Mouse (Mus musculus): ENCODE measurements around the gene Ndst2. TPM values are rescaled to one million over a fixed set of nuclear protein-coding genes. Genes with fewer than 3 reads are reported as not detected.
A peak's percentile ranks its signal among the peaks of the same experiment; 100 is the strongest.
"Not testable (repeated sequence)": the region's sequence is repeated elsewhere in the genome, so short reads cannot be mapped to it uniquely, and the experiment has no call there.

Ndst2 gene
- total RNA-seq, 1 experiment from 2014 or later, result 36.2 TPM

GRCm38 (mm10) chr14:20737306-20737705 lies 2.9 kb upstream of the Ndst2 start:
- peak; percentile 43 for DNase-seq

GRCm38 (mm10) chr14:20735892-20736390 lies 1.6 kb upstream of the Ndst2 start:
- DNase-seq, result no peak

GRCm38 (mm10) chr14:20735052-20735451 lies 690 bp upstream of the Ndst2 start:
- no peak for DNase-seq

GRCm38 (mm10) chr14:20733041-20733951 lies 1.1 kb downstream of the Ndst2 start:
- DNase-seq, result no peak

- no peak for DNase-seq
These were observed 3.3 kb downstream of the Ndst2 start for GRCm38 (mm10) chr14:20730853-20731602.

GRCm38 (mm10) chr14:20729871-20730270 lies 4.5 kb downstream of the Ndst2 start:
- DNase-seq, result no peak

GRCm38 (mm10) chr14:20725660-20726339 lies 8.6 kb downstream of the Ndst2 start:
- no peak for DNase-seq

- DNase-seq, result peak; percentile 68
These were observed 10.3 kb downstream of the Ndst2 start for GRCm38 (mm10) chr14:20724043-20724442.

GRCm38 (mm10) chr14:20723006-20723405 lies 11.4 kb downstream of the Ndst2 start:
- no peak for DNase-seq

- no peak for DNase-seq
These were observed 13.0 kb downstream of the Ndst2 start for GRCm38 (mm10) chr14:20721371-20721770.

- no peak for DNase-seq
These were observed 14.6 kb downstream of the Ndst2 start for GRCm38 (mm10) chr14:20719767-20720166.

GRCm38 (mm10) chr14:20718443-20718842 lies 15.9 kb downstream of the Ndst2 start:
- no peak for DNase-seq

- no peak for DNase-seq
These were observed 20.5 kb downstream of the Ndst2 start for GRCm38 (mm10) chr14:20713832-20714231.

GRCm38 (mm10) chr14:20708239-20708638 lies 26.1 kb downstream of the Ndst2 start:
- no peak for DNase-seq

GRCm38 (mm10) chr14:20707201-20708190 lies 26.9 kb downstream of the Ndst2 start, which contains the start of gene Zswim8:
Gene Zswim8, plus strand, starts transcription at chr14:20707552.
- peak; percentile 89 for DNase-seq

GRCm38 (mm10) chr14:20703461-20703860 lies 30.9 kb downstream of the Ndst2 start:
- DNase-seq, result not testable (repeated sequence)

GRCm38 (mm10) chr14:20702741-20703381 lies 31.5 kb downstream of the Ndst2 start, which contains the start of gene Chchd1:
Gene Chchd1, plus strand, starts transcription at chr14:20703006.
- peak; percentile 92 for DNase-seq

- no peak for DNase-seq
These were observed 32.1 kb downstream of the Ndst2 start for GRCm38 (mm10) chr14:20702096-20702740.

- no peak for DNase-seq
These were observed 32.8 kb downstream of the Ndst2 start for GRCm38 (mm10) chr14:20701554-20701953.

- DNase-seq, result no peak
These were observed 34.0 kb downstream of the Ndst2 start for GRCm38 (mm10) chr14:20700362-20700761.

Measured in adrenal gland, postnatal 25 days (tissue).